Mouse (Mus musculus): ENCODE measurements around the gene Ahnak2. TPM values are rescaled to one million over a fixed set of nuclear protein-coding genes. Genes with fewer than 3 reads are reported as not detected.

Ahnak2 gene
- polyA plus RNA-seq, 1 experiment from 2014 or later: 0.13 TPM

DNA sequence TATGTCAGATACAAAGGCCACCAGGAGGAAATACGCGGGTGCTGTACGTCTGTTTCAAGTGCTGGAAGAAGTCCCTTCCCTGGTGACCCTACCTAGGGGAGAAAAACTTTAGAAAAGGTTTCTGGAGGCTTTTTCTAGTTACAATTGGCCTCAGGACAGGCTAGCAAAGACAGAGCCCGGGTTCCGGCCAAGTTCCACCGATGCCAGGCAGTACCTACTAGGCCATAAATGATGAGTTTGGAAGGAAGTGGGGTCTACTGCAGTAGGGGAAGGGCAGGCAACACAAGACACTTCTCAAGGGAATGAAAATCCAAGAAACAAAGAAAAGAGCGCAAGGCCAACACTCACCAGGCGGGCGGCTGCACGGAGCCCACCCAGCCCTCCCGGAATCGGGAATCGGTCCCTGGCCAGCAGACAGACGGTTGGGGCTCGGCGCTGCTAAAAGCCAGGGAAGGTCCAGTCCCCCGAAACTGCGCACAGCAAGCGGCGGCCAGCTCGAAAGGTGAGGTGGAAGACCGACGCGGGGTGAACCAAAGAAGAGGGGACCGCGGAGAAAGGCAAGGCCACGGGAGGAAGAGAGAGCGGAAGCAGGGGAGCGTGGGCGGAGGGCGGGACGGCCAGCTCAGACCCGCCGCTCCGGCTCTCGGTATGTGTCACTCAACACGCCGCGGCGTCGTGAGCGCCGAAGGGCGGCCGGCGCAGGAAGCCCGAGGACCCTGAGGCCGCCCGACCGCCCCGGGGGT lies 26.2 kb upstream of the Ahnak2 start:
- peak overlapping the region; percentile 76 for H3K9ac ChIP-seq (replicated peaks; ENCODE audit: low read length)
- H3K36me3 ChIP-seq (replicated peaks; ENCODE audit: control insufficient read depth, insufficient read depth, low read depth, low read length): no peaks in the 10 kb centered on the region
- H3K4me3 ChIP-seq (ENCODE audit: low read depth, low read length): peak overlapping the region; percentile 64
- H3K27ac ChIP-seq (replicated peaks; ENCODE audit: low read depth, low read length): peak overlapping the region; percentile 41
- WGBS: under 1% methylated on average over 45 of the region's 51 CpGs
- no peaks in the 10 kb centered on the region for H3K9me3 ChIP-seq (replicated peaks; ENCODE audit: control insufficient read depth, low read length)
- ATAC-seq (replicated peaks; ENCODE audit: insufficient number of reproducible peaks, low FRiP score, low TSS enrichment, low read depth) (peak; percentile 82), DNase-seq (ENCODE audit: low spot score) (peak; percentile 15)
- H3K4me2 ChIP-seq (ENCODE audit: low read depth, low read length): peak overlapping the region; percentile 80
- peaks cover 6% of the 10 kb centered on the region; the same call in 1 of the 2 replicates for H3K4me1 ChIP-seq (ENCODE audit: control insufficient read depth, insufficient read depth, low read length)
- H3K27me3 ChIP-seq (ENCODE audit: control insufficient read depth, insufficient read depth, low read length): no peaks in the 10 kb centered on the region

DNA sequence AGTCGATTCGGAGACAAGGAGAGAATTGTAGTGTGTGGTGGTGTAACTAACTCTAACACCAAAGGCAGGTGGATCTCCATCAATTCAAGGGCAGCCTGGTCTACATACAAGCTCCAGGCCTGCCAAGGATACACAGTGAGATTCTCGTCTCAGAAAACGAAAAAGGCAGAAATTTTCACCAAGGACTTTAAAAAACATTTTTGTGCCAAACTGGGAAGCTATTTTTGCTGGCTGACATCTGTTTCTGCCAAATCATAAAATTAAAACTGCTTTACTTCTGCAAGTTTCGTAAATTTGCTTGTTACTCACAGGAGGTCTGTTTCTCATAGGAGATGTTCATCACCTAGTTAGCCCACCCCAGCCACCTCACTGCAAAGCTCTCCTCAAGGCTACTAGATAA lies 23.4 kb upstream of the Ahnak2 start:
- Histone ChIP-seq H3K27ac (replicated peaks; ENCODE audit: low read depth, low read length) (no peak overlapping the region), H3K27me3 (ENCODE audit: control insufficient read depth, insufficient read depth, low read length) (no peaks in the 10 kb centered on the region), H3K36me3 (replicated peaks; ENCODE audit: control insufficient read depth, insufficient read depth, low read depth, low read length) (peaks cover 8% of the 10 kb centered on the region), H3K4me3 (ENCODE audit: low read depth, low read length) (no peak overlapping the region), H3K9me3 (replicated peaks; ENCODE audit: control insufficient read depth, low read length) (no peaks in the 10 kb centered on the region), H3K9ac (replicated peaks; ENCODE audit: low read length) (no peak overlapping the region), H3K4me1 (ENCODE audit: control insufficient read depth, insufficient read depth, low read length) (peaks cover 6% of the 10 kb centered on the region), H3K4me2 (ENCODE audit: low read depth, low read length) (no peak overlapping the region)
- WGBS: 89% methylated on average over 5 of the region's 5 CpGs
- DNase-seq (ENCODE audit: low spot score): no peak
- no peak for ATAC-seq (replicated peaks; ENCODE audit: insufficient number of reproducible peaks, low FRiP score, low TSS enrichment, low read depth)

DNA sequence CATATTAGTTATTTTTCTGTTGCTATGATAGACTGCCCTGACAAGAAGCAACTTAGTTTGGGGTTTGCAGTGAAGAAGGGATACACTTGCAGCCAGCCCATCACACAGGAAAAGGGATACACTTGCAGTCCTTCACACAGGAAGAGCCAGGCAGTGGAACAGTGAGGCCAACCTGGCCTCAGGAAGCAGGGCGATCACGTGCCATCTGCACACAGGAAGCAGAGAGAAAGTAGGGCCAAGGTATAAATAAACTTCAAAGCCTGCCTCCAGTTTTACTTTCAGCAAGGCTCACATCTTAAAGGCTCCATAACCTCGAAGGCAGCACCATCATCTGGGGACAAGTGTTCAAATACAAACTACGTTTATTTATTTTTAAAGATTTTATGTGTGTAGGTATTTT lies 20.8 kb upstream of the Ahnak2 start:
- ATAC-seq (replicated peaks; ENCODE audit: insufficient number of reproducible peaks, low FRiP score, low TSS enrichment, low read depth) (no peak), DNase-seq (ENCODE audit: low spot score) (no peak)
- no peak overlapping the region for H3K9ac ChIP-seq (replicated peaks; ENCODE audit: low read length)
- H3K4me3 ChIP-seq (ENCODE audit: low read depth, low read length): no peak overlapping the region
- 79% methylated on average over 4 of the region's 4 CpGs for WGBS
- H3K9me3 ChIP-seq (replicated peaks; ENCODE audit: control insufficient read depth, low read length): no peaks in the 10 kb centered on the region
- H3K36me3 ChIP-seq (replicated peaks; ENCODE audit: control insufficient read depth, insufficient read depth, low read depth, low read length): peaks cover 21% of the 10 kb centered on the region
- no peak overlapping the region for H3K27ac ChIP-seq (replicated peaks; ENCODE audit: low read depth, low read length)
- H3K4me1 ChIP-seq (ENCODE audit: control insufficient read depth, insufficient read depth, low read length): peaks cover 3% of the 10 kb centered on the region; the same call in 1 of the 2 replicates
- H3K4me2 ChIP-seq (ENCODE audit: low read depth, low read length): no peak overlapping the region
- no peaks in the 10 kb centered on the region for H3K27me3 ChIP-seq (ENCODE audit: control insufficient read depth, insufficient read depth, low read length)

DNA sequence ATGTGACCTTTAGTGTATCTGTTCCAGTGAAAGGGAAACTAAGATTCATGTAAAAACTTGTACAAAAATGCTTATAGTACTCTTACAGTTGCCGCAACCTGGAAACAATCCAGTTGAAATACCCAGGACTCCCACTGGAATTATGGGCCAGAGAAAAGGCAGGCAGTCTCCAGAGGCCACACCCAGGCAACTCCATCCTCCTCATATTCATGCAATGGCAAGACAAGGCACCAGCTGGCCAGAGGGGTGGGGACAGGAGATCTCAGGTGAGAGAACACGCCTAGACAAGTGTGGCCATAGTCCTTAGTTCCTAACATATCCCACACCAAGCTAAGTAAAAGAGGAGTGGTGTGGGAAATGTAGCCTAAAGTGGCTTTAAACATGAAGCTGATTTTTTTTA lies 20.2 kb upstream of the Ahnak2 start:
- peaks cover 3% of the 10 kb centered on the region; the same call in 1 of the 2 replicates for H3K4me1 ChIP-seq (ENCODE audit: control insufficient read depth, insufficient read depth, low read length)
- H3K9ac ChIP-seq (replicated peaks; ENCODE audit: low read length): no peak overlapping the region
- DNase-seq (ENCODE audit: low spot score): no peak
- peaks cover 21% of the 10 kb centered on the region for H3K36me3 ChIP-seq (replicated peaks; ENCODE audit: control insufficient read depth, insufficient read depth, low read depth, low read length)
- no peak for ATAC-seq (replicated peaks; ENCODE audit: insufficient number of reproducible peaks, low FRiP score, low TSS enrichment, low read depth)
- H3K27me3 ChIP-seq (ENCODE audit: control insufficient read depth, insufficient read depth, low read length): no peaks in the 10 kb centered on the region
- no peak overlapping the region for H3K4me2 ChIP-seq (ENCODE audit: low read depth, low read length)
- no peak overlapping the region for H3K27ac ChIP-seq (replicated peaks; ENCODE audit: low read depth, low read length)
- 85% methylated on average over 2 of the region's 2 CpGs for WGBS
- no peaks in the 10 kb centered on the region for H3K9me3 ChIP-seq (replicated peaks; ENCODE audit: control insufficient read depth, low read length)
- no peak overlapping the region for H3K4me3 ChIP-seq (ENCODE audit: low read depth, low read length)

DNA sequence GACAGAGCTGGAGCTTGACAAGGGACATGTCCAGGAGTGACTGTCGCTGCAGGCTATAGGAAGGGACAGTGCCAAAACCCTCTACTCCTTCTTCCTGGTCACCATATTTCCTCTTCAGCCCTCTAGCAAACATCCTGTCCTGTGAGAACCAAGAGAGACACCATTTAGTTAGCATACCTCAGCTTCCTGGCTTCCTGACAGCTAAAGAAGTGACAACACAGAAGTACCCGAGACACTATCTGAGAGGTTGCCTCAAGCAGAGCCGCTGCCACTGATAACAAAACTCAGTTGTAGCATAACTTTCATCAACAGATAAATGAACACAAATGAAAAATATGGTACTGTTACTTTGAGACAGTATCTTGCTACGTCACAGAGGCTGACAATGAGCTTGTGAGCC lies 19.5 kb upstream of the Ahnak2 start:
- Histone ChIP-seq H3K4me3 (ENCODE audit: low read depth, low read length) (no peak overlapping the region), H3K27ac (replicated peaks; ENCODE audit: low read depth, low read length) (no peak overlapping the region), H3K9me3 (replicated peaks; ENCODE audit: control insufficient read depth, low read length) (no peaks in the 10 kb centered on the region), H3K36me3 (replicated peaks; ENCODE audit: control insufficient read depth, insufficient read depth, low read depth, low read length) (peaks cover 21% of the 10 kb centered on the region), H3K4me2 (ENCODE audit: low read depth, low read length) (no peak overlapping the region), H3K4me1 (ENCODE audit: control insufficient read depth, insufficient read depth, low read length) (peaks cover 3% of the 10 kb centered on the region; the same call in 1 of the 2 replicates), H3K27me3 (ENCODE audit: control insufficient read depth, insufficient read depth, low read length) (no peaks in the 10 kb centered on the region), H3K9ac (replicated peaks; ENCODE audit: low read length) (no peak overlapping the region)
- DNase-seq (ENCODE audit: low spot score) (no peak), ATAC-seq (replicated peaks; ENCODE audit: insufficient number of reproducible peaks, low FRiP score, low TSS enrichment, low read depth) (no peak)
- WGBS: 90% methylated on average over 4 of the region's 4 CpGs

DNA sequence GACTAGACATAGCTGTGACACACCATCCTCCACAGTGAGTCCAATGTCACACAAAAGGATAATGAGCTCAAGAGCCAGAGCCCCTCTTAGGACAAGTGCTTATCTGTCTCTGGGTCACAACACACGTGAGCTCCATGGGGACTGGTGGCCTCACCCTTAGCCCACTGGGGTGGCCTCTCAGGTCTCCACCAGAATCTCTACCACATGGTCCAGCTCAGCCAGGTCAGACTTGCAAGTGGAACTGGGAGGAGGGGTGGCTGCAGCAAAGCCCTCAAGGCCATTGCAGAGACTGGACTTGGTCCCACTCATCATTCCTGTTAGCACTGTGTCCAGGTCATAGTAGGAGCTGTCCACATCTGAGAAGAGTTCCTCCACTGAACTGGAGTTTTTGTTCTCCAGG lies 18.8 kb upstream of the Ahnak2 start:
- Histone ChIP-seq H3K4me2 (ENCODE audit: low read depth, low read length) (no peak overlapping the region), H3K27me3 (ENCODE audit: control insufficient read depth, insufficient read depth, low read length) (no peaks in the 10 kb centered on the region), H3K4me1 (ENCODE audit: control insufficient read depth, insufficient read depth, low read length) (peaks cover 3% of the 10 kb centered on the region; the same call in 1 of the 2 replicates), H3K9ac (replicated peaks; ENCODE audit: low read length) (no peak overlapping the region), H3K36me3 (replicated peaks; ENCODE audit: control insufficient read depth, insufficient read depth, low read depth, low read length) (peaks cover 21% of the 10 kb centered on the region), H3K27ac (replicated peaks; ENCODE audit: low read depth, low read length) (no peak overlapping the region), H3K4me3 (ENCODE audit: low read depth, low read length) (no peak overlapping the region), H3K9me3 (replicated peaks; ENCODE audit: control insufficient read depth, low read length) (no peaks in the 10 kb centered on the region)
- 59% methylated on average over 1 of the region's 1 CpGs for WGBS
- DNase-seq (ENCODE audit: low spot score) (no peak), ATAC-seq (replicated peaks; ENCODE audit: insufficient number of reproducible peaks, low FRiP score, low TSS enrichment, low read depth) (no peak)

DNA sequence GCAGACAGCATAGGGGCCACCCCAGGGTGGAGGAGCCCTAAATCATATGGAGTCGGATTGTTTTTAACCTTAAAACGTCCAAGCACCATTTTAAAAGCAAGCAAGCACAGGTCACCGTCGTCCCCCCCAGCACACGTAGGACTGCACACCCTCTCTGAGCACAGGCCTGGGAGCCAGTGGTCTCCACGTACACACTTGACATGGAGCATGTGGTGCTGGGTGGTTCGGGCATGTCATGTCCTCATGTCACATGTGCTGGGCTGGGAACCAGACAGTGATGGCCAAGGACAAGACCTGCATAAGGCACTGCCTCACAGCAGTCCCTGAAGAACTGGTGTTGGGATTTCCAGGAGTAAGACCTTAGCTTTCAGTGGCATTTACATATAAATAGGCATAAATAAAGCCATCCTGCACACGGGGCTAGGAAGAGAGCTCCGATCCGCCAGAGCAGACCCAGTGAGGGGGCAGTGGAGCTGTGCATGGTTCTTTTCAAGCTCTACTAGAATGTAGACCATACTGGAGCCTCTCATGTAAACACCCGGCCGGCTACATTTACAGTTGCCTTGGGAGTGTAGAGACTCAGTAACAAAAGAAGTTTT lies 18.0 kb upstream of the Ahnak2 start:
- 91% methylated on average over 12 of the region's 12 CpGs for WGBS
- peaks cover 21% of the 10 kb centered on the region for H3K36me3 ChIP-seq (replicated peaks; ENCODE audit: control insufficient read depth, insufficient read depth, low read depth, low read length)
- DNase-seq (ENCODE audit: low spot score) (no peak), ATAC-seq (replicated peaks; ENCODE audit: insufficient number of reproducible peaks, low FRiP score, low TSS enrichment, low read depth) (no peak)
- H3K9me3 ChIP-seq (replicated peaks; ENCODE audit: control insufficient read depth, low read length): no peaks in the 10 kb centered on the region
- H3K27me3 ChIP-seq (ENCODE audit: control insufficient read depth, insufficient read depth, low read length): no peaks in the 10 kb centered on the region
- H3K27ac ChIP-seq (replicated peaks; ENCODE audit: low read depth, low read length): no peak overlapping the region
- H3K9ac ChIP-seq (replicated peaks; ENCODE audit: low read length): no peak overlapping the region
- no peak overlapping the region for H3K4me3 ChIP-seq (ENCODE audit: low read depth, low read length)
- H3K4me1 ChIP-seq (ENCODE audit: control insufficient read depth, insufficient read depth, low read length): peaks cover 3% of the 10 kb centered on the region; the same call in 1 of the 2 replicates
- no peak overlapping the region for H3K4me2 ChIP-seq (ENCODE audit: low read depth, low read length)

DNA sequence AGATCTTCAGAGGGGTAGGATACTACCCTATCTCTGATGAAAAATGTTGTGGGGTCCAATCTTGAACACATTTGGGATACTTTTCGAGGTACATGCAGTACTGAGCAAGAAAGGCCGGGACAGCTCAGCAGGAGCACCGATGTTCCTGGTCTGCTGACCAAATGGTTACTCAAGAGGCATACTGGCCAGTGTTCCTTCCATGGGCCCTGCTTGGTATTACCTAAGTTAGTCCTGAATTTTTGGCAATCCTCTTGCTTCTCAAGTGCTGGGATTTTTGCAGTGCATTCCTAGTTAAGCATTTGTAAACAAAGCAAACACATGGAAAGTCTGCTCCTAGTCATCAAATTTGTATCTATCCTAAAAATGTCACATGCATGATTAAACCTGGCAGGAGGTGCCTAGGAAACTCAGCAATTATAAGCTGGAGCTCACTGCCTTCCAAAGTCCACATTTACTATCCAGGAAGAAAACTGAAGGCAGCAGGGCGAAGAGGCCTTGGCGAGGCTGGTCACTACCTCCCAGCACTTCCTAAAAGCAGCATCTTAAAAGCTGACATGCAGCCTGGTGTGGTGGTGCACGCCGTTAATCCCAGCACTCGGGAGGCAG lies 16.7 kb upstream of the Ahnak2 start:
- H3K4me3 ChIP-seq (ENCODE audit: low read depth, low read length): no peak overlapping the region
- no peaks in the 10 kb centered on the region for H3K9me3 ChIP-seq (replicated peaks; ENCODE audit: control insufficient read depth, low read length)
- H3K4me2 ChIP-seq (ENCODE audit: low read depth, low read length): no peak overlapping the region
- H3K27me3 ChIP-seq (ENCODE audit: control insufficient read depth, insufficient read depth, low read length): no peaks in the 10 kb centered on the region
- peaks cover 3% of the 10 kb centered on the region; the same call in 1 of the 2 replicates for H3K4me1 ChIP-seq (ENCODE audit: control insufficient read depth, insufficient read depth, low read length)
- DNase-seq (ENCODE audit: low spot score): no peak
- peaks cover 21% of the 10 kb centered on the region for H3K36me3 ChIP-seq (replicated peaks; ENCODE audit: control insufficient read depth, insufficient read depth, low read depth, low read length)
- H3K27ac ChIP-seq (replicated peaks; ENCODE audit: low read depth, low read length): no peak overlapping the region
- WGBS: 92% methylated on average over 8 of the region's 8 CpGs
- ATAC-seq (replicated peaks; ENCODE audit: insufficient number of reproducible peaks, low FRiP score, low TSS enrichment, low read depth): no peak
- H3K9ac ChIP-seq (replicated peaks; ENCODE audit: low read length): no peak overlapping the region

Measured in embryonic facial prominence, embryonic 11.5 days (tissue).